ENCODE assay signal across 11 mouse cellular contexts in genomic region chr2:93451219-93451938, GRCm38 (mm10). TPM values are rescaled to one million over a fixed set of nuclear protein-coding genes. Genes with fewer than 3 reads are reported as not detected.
DNase-seq lines count a peak whose midpoint lies in the region; ATAC-seq and TF ChIP-seq lines count a peak whose summit lies in the region.
"Had no signal": no experiment of that assay in that cellular context is flagged by ENCODE, and none has a peak within 500 bp of the region (broad histone marks: within the 10 kb centered on the region; RNA-seq: fewer than 3 reads in every experiment).

No protein-coding gene starts in this region.

- H3K9ac ChIP-seq in lung, postnatal 0 days (replicated peaks; ENCODE audit: low read depth), result no peak overlapping the region
- peak overlapping the region; percentile 2; the same call in 1 of the 2 replicates for H3K9ac ChIP-seq in limb, embryonic 11.5 days (ENCODE audit: low read length)
- peak overlapping the region; percentile 36; the same call in 1 of the 2 replicates for H3K9ac ChIP-seq in stomach, embryonic 16.5 days (ENCODE audit: low read length)
- H3K9ac ChIP-seq in midbrain, embryonic 11.5 days (ENCODE audit: low read length), result no peak overlapping the region
- H3K9ac ChIP-seq: forebrain, embryonic 13.5 days; heart, embryonic 13.5 days had no signal

- no peak for TF ChIP-seq EP300 in lung, postnatal 0 days (IDR thresholded peaks at IDR 0.05)

- DNase-seq in lung, postnatal 0 days (ENCODE audit: low spot score), result no peak
- DNase-seq in lung, postnatal 4 days, result no peak
- DNase-seq in induced T-regulatory cell, adult 2 months (ENCODE audit: low read depth), result peak; percentile 68
- peak; percentile 71 for DNase-seq in limb, embryonic 11.5 days (ENCODE audit: low spot score)
- no peak for DNase-seq in left cerebral cortex, postnatal 10 days (ENCODE audit: extremely low spot score in 1 of 2, low spot score in 2 of 2)
- no peak for DNase-seq in layer of hippocampus, postnatal 14 days (ENCODE audit: low spot score in 2 of 2)
- DNase-seq in midbrain, embryonic 11.5 days (ENCODE audit: low spot score, missing footprints), result no peak
- DNase-seq: cerebellum, adult 8-10 months had no signal

- peaks cover 22% of the 10 kb centered on the region; the same call in 1 of the 2 replicates for H3K4me1 ChIP-seq in lung, postnatal 0 days (ENCODE audit: insufficient read depth, low read depth, low read length)
- H3K4me1 ChIP-seq in limb, embryonic 11.5 days (ENCODE audit: control insufficient read depth, insufficient read depth, low read length), result peaks cover 24% of the 10 kb centered on the region
- H3K4me1 ChIP-seq in stomach, embryonic 16.5 days (ENCODE audit: control insufficient read depth, insufficient read depth, low read length), result peaks cover 49% of the 10 kb centered on the region
- H3K4me1 ChIP-seq in midbrain, embryonic 11.5 days (ENCODE audit: control insufficient read depth, insufficient read depth, low read length), result no peaks in the 10 kb centered on the region; the same call in 1 of the 2 replicates

- H3K36me3 ChIP-seq in lung, postnatal 0 days (ENCODE audit: insufficient read depth, low read length), result no peaks in the 10 kb centered on the region
- no peaks in the 10 kb centered on the region for H3K36me3 ChIP-seq in limb, embryonic 11.5 days (ENCODE audit: control insufficient read depth, insufficient read depth, low read length)
- H3K36me3 ChIP-seq in stomach, embryonic 16.5 days (ENCODE audit: control insufficient read depth, insufficient read depth, low read length), result no peaks in the 10 kb centered on the region
- H3K36me3 ChIP-seq in midbrain, embryonic 11.5 days (ENCODE audit: control insufficient read depth, insufficient read depth, low read length), result no peaks in the 10 kb centered on the region
- H3K36me3 ChIP-seq: heart, embryonic 13.5 days had no signal

- H3K9me3 ChIP-seq in lung, postnatal 0 days (ENCODE audit: low read length), result no peaks in the 10 kb centered on the region
- no peaks in the 10 kb centered on the region for H3K9me3 ChIP-seq in limb, embryonic 11.5 days (ENCODE audit: control insufficient read depth, low read length)
- no peaks in the 10 kb centered on the region for H3K9me3 ChIP-seq in stomach, embryonic 16.5 days (replicated peaks; ENCODE audit: control insufficient read depth, low read length)
- H3K9me3 ChIP-seq in midbrain, embryonic 11.5 days (ENCODE audit: control insufficient read depth, low read length), result no peaks in the 10 kb centered on the region
- H3K9me3 ChIP-seq: forebrain, embryonic 13.5 days; heart, embryonic 13.5 days had no signal

- ATAC-seq in lung, postnatal 0 days, result no peak
- ATAC-seq in limb, embryonic 11.5 days (ENCODE audit: insufficient number of reproducible peaks, low FRiP score, low TSS enrichment, low read depth), result peak; percentile 65
- no peak for ATAC-seq in stomach, embryonic 16.5 days (ENCODE audit: insufficient read depth, low FRiP score)
- no peak for ATAC-seq in midbrain, embryonic 11.5 days (ENCODE audit: low FRiP score)
- ATAC-seq: forebrain, embryonic 13.5 days had no signal

- H3K27ac ChIP-seq in lung, postnatal 0 days (ENCODE audit: low read length), result peak overlapping the region; percentile 57
- H3K27ac ChIP-seq in limb, embryonic 11.5 days (replicated peaks; ENCODE audit: low read depth, low read length), result no peak overlapping the region; the same call in 1 of the 2 replicates
- peak overlapping the region; percentile 83 for H3K27ac ChIP-seq in stomach, embryonic 16.5 days (ENCODE audit: low read length)
- no peak overlapping the region for H3K27ac ChIP-seq in midbrain, embryonic 11.5 days (ENCODE audit: low read depth, low read length)
- H3K27ac ChIP-seq: forebrain, embryonic 13.5 days; heart, embryonic 13.5 days had no signal

- no peak overlapping the region for H3K4me3 ChIP-seq in lung, postnatal 0 days (ENCODE audit: low read depth, low read length)
- no peak overlapping the region for H3K4me3 ChIP-seq in limb, embryonic 11.5 days (ENCODE audit: low read depth, low read length)
- H3K4me3 ChIP-seq in stomach, embryonic 16.5 days (replicated peaks; ENCODE audit: low read length), result no peak overlapping the region
- no peak overlapping the region for H3K4me3 ChIP-seq in midbrain, embryonic 11.5 days (ENCODE audit: low read depth, low read length)
- H3K4me3 ChIP-seq: forebrain, embryonic 13.5 days; heart, embryonic 13.5 days had no signal

- 67% methylated on average over 5 of the region's 6 CpGs for WGBS in lung, postnatal 0 days
- WGBS in limb, embryonic 11.5 days, result 22% methylated on average over 6 of the region's 6 CpGs
- 44% methylated on average over 6 of the region's 6 CpGs for WGBS in stomach, embryonic 16.5 days
- WGBS in midbrain, embryonic 11.5 days, result 56% methylated on average over 6 of the region's 6 CpGs

- no peak for TF ChIP-seq CTCF in lung, postnatal 0 days (IDR thresholded peaks at IDR 0.05)

- H3K27me3 ChIP-seq in lung, postnatal 0 days (replicated peaks; ENCODE audit: insufficient read depth, low read length), result no peaks in the 10 kb centered on the region
- no peaks in the 10 kb centered on the region for H3K27me3 ChIP-seq in limb, embryonic 11.5 days (ENCODE audit: control insufficient read depth, insufficient read depth, low read length)
- no peaks in the 10 kb centered on the region for H3K27me3 ChIP-seq in stomach, embryonic 16.5 days (ENCODE audit: control insufficient read depth, insufficient read depth, low read length)
- H3K27me3 ChIP-seq in midbrain, embryonic 11.5 days (ENCODE audit: control insufficient read depth, insufficient read depth, low read length), result no peaks in the 10 kb centered on the region
- H3K27me3 ChIP-seq: forebrain, embryonic 13.5 days had no signal

- H3K4me2 ChIP-seq in lung, postnatal 0 days (replicated peaks; ENCODE audit: low read depth, low read length), result no peak overlapping the region
- no peak overlapping the region for H3K4me2 ChIP-seq in limb, embryonic 11.5 days (ENCODE audit: low read depth, severe bottlenecking)
- H3K4me2 ChIP-seq in stomach, embryonic 16.5 days (ENCODE audit: low read depth, low read length), result no peak overlapping the region
- no peak overlapping the region for H3K4me2 ChIP-seq in midbrain, embryonic 11.5 days
- H3K4me2 ChIP-seq: forebrain, embryonic 13.5 days; heart, embryonic 13.5 days had no signal

- intact Hi-C loops in left cerebral cortex, postnatal 10 days (cut with DNase I), result no loop called here

RNA-seq across cellular contexts. Expression of gene Cd82, which starts 11.6 kb away (rescaled TPM):
- polyA plus RNA-seq in lung, postnatal 0 days (2015; fragmentation: Nextera tagmentation; extraction: Ambion mirVana), result 94.1 and 106 TPM in 2 replicates
- 5.4 and 6.0 TPM in 2 replicates for polyA plus RNA-seq in limb, embryonic 11.5 days (2014; fragmentation: Nextera tagmentation; extraction: Ambion mirVana)
- polyA plus RNA-seq in stomach, embryonic 16.5 days (2015; fragmentation: Nextera tagmentation; extraction: Ambion mirVana), result 112 and 127 TPM in 2 replicates
- total RNA-seq in left cerebral cortex, postnatal 10 days (2021), result 1 to 10 TPM; 8.1 to 9.4 TPM
- total RNA-seq in layer of hippocampus, postnatal 14 days (2021), result 10 to 100 TPM; 11.2 to 15.2 TPM
- 3.7 and 4.0 TPM in 2 replicates for polyA plus RNA-seq in midbrain, embryonic 11.5 days (2014; fragmentation: Nextera tagmentation; extraction: Ambion mirVana)

Comparison
In these comparisons a context has a peak if more than half of its experiments do, and no peak if none do; other contexts are left out.
1. DNase-seq: peak in induced T-regulatory cell, adult 2 months (single experiment) and limb, embryonic 11.5 days (single experiment); none in lung, postnatal 0 days (single experiment), lung, postnatal 4 days (0 of 2), left cerebral cortex, postnatal 10 days (0 of 2), layer of hippocampus, postnatal 14 days (0 of 2) and midbrain, embryonic 11.5 days (single experiment).
2. H3K27ac ChIP-seq: peak in lung, postnatal 0 days (single experiment) and stomach, embryonic 16.5 days (single experiment); none in limb, embryonic 11.5 days (single experiment) and midbrain, embryonic 11.5 days (single experiment).
3. H3K9ac ChIP-seq: peak in limb, embryonic 11.5 days (single experiment) and stomach, embryonic 16.5 days (single experiment); none in lung, postnatal 0 days (single experiment) and midbrain, embryonic 11.5 days (single experiment).
4. RNA of gene Cd82, which starts 11.6 kb away (polyA plus RNA-seq): 112 to 127 TPM in stomach, embryonic 16.5 days and 94.1 to 106 TPM in lung, postnatal 0 days; 5.4 to 6.0 TPM in limb, embryonic 11.5 days and 3.7 to 4.0 TPM in midbrain, embryonic 11.5 days; every median in the first group is over 10 times any median in the second.